Mouse (Mus musculus): ENCODE results near the gene Cdc42ep3. TPM values are rescaled to one million over a fixed set of nuclear protein-coding genes. Genes with fewer than 3 reads are reported as not detected.

The Cdc42ep3 gene
- polyA plus RNA-seq, 1 experiment: 32.5 TPM

DNA sequence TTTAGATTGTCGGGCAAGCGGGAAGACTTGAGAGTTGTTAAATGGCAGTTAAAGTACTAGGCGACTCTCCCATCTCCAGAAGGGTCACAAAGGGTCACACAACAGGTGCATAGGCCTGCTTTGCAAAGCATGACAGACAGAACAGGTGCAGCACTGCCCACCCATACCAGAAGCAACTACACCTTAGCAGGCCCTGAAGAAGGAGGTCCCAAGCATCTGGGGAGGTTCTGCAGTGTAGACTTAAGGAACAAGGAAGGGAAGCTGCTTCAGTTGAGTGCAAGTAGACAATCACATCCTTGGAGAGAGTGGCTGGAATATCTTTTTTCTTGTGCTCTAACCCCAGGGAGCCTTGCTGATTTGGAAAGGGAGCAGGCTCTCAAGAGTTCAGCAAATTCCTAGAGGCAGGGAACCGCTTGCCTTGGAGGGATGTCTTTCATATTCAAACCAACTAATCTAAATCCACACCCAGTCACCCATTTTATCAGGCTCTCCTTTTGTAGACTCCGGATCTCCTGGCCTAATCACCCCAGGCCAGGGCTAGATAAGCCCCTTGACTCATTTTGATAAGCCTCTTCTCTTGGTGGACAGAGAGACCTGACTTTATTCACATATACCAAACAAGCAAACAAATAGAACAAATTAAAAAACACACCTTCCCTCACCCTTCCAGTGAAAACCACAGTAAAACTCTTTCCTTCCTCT lies 10.0 kb upstream of the Cdc42ep3 start:
- Histone ChIP-seq H3K4me3 (ENCODE audit: insufficient read depth, poor library complexity, severe bottlenecking) (no peak overlapping the region), H3K79me2 (ENCODE audit: control insufficient read depth, insufficient read depth) (no peaks in the 10 kb centered on the region), H3K79me3 (ENCODE audit: low read depth) (no peaks in the 10 kb centered on the region), H3K36me3 (ENCODE audit: control insufficient read depth, insufficient read depth) (no peaks in the 10 kb centered on the region), H3K27me3 (ENCODE audit: control insufficient read depth, insufficient read depth, insufficient read length) (no peaks in the 10 kb centered on the region), H3ac (ENCODE audit: control insufficient read depth, insufficient read length, low read depth) (no peak overlapping the region)
- TF ChIP-seq MYOG (IDR thresholded peaks at IDR 0.05; ENCODE audit: control insufficient read depth, extremely low read depth, insufficient read length) (no peak), MYOD1 (IDR thresholded peaks at IDR 0.05; ENCODE audit: control insufficient read depth, insufficient read length, low read depth) (peak; percentile 57)

GRCm38 (mm10) chr17:79356071-79356601 lies 1.2 kb upstream of the Cdc42ep3 start:
- H3K27me3 ChIP-seq (ENCODE audit: control insufficient read depth, insufficient read depth, insufficient read length): no peaks in the 10 kb centered on the region
- no peaks in the 10 kb centered on the region for H3K36me3 ChIP-seq (ENCODE audit: control insufficient read depth, insufficient read depth)
- H3K79me2 ChIP-seq (ENCODE audit: control insufficient read depth, insufficient read depth): peaks cover 38% of the 10 kb centered on the region
- peaks cover 33% of the 10 kb centered on the region for H3K79me3 ChIP-seq (ENCODE audit: low read depth)
- no peak overlapping the region for H3K4me3 ChIP-seq (ENCODE audit: insufficient read depth, poor library complexity, severe bottlenecking)
- peak overlapping the region; percentile 15 for H3ac ChIP-seq (ENCODE audit: control insufficient read depth, insufficient read length, low read depth)
- no peak for TF ChIP-seq MAX (IDR thresholded peaks at IDR 0.05)
- no peak for TF ChIP-seq FOSL1 (IDR thresholded peaks at IDR 0.05; ENCODE audit: insufficient read depth, low read length, poor library complexity, severe bottlenecking)
- TF ChIP-seq MYOG (IDR thresholded peaks at IDR 0.05; ENCODE audit: control insufficient read depth, extremely low read depth, insufficient read length): no peak
- no peak for TF ChIP-seq CEBPB (IDR thresholded peaks at IDR 0.05; ENCODE audit: low read depth)
- no peak for TF ChIP-seq MYOD1 (IDR thresholded peaks at IDR 0.05; ENCODE audit: control insufficient read depth, insufficient read length, low read depth)
- no peak for TF ChIP-seq CTCF (IDR thresholded peaks at IDR 0.05; ENCODE audit: control insufficient read depth, insufficient read depth, insufficient read length)
- no peak for TF ChIP-seq USF1 (IDR thresholded peaks at IDR 0.05; ENCODE audit: low read depth)

GRCm38 (mm10) chr17:79355271-79355991 lies 540 bp upstream of the Cdc42ep3 start:
- H3ac ChIP-seq (ENCODE audit: control insufficient read depth, insufficient read length, low read depth): peak overlapping the region; percentile 80
- H3K36me3 ChIP-seq (ENCODE audit: control insufficient read depth, insufficient read depth): no peaks in the 10 kb centered on the region
- peak overlapping the region; percentile 68 for H3K4me3 ChIP-seq (ENCODE audit: insufficient read depth, poor library complexity, severe bottlenecking)
- peaks cover 40% of the 10 kb centered on the region for H3K79me2 ChIP-seq (ENCODE audit: control insufficient read depth, insufficient read depth)
- H3K27me3 ChIP-seq (ENCODE audit: control insufficient read depth, insufficient read depth, insufficient read length): no peaks in the 10 kb centered on the region
- TF ChIP-seq FOSL1 (IDR thresholded peaks at IDR 0.05; ENCODE audit: insufficient read depth, low read length, poor library complexity, severe bottlenecking) (no peak), CTCF (IDR thresholded peaks at IDR 0.05; ENCODE audit: control insufficient read depth, insufficient read depth, insufficient read length) (no peak), MAX (IDR thresholded peaks at IDR 0.05) (peak; percentile 15), MYOD1 (IDR thresholded peaks at IDR 0.05; ENCODE audit: control insufficient read depth, insufficient read length, low read depth) (peak; percentile 98)
- H3K79me3 ChIP-seq (ENCODE audit: low read depth): peaks cover 33% of the 10 kb centered on the region

GRCm38 (mm10) chr17:79354174-79354443 lies 782 bp downstream of the Cdc42ep3 start:
- Histone ChIP-seq H3ac (ENCODE audit: control insufficient read depth, insufficient read length, low read depth) (peak overlapping the region; percentile 85), H3K79me2 (ENCODE audit: control insufficient read depth, insufficient read depth) (peaks cover 53% of the 10 kb centered on the region), H3K27me3 (ENCODE audit: control insufficient read depth, insufficient read depth, insufficient read length) (no peaks in the 10 kb centered on the region), H3K79me3 (ENCODE audit: low read depth) (peaks cover 45% of the 10 kb centered on the region), H3K36me3 (ENCODE audit: control insufficient read depth, insufficient read depth) (peaks cover 12% of the 10 kb centered on the region), H3K4me3 (ENCODE audit: insufficient read depth, poor library complexity, severe bottlenecking) (peak overlapping the region; percentile 68)
- TF ChIP-seq MAX (IDR thresholded peaks at IDR 0.05) (no peak), MYOD1 (IDR thresholded peaks at IDR 0.05; ENCODE audit: control insufficient read depth, insufficient read length, low read depth) (no peak), FOSL1 (IDR thresholded peaks at IDR 0.05; ENCODE audit: insufficient read depth, low read length, poor library complexity, severe bottlenecking) (no peak), CTCF (IDR thresholded peaks at IDR 0.05; ENCODE audit: control insufficient read depth, insufficient read depth, insufficient read length) (no peak), CEBPB (IDR thresholded peaks at IDR 0.05; ENCODE audit: low read depth) (no peak), USF1 (IDR thresholded peaks at IDR 0.05; ENCODE audit: low read depth) (no peak)

GRCm38 (mm10) chr17:79353446-79354173 lies 1.3 kb downstream of the Cdc42ep3 start:
- H3K4me3 ChIP-seq (ENCODE audit: insufficient read depth, poor library complexity, severe bottlenecking): peak overlapping the region; percentile 68
- TF ChIP-seq MAX (IDR thresholded peaks at IDR 0.05) (no peak), CEBPB (IDR thresholded peaks at IDR 0.05; ENCODE audit: low read depth) (no peak), MYOD1 (IDR thresholded peaks at IDR 0.05; ENCODE audit: control insufficient read depth, insufficient read length, low read depth) (no peak), MYOG (IDR thresholded peaks at IDR 0.05; ENCODE audit: control insufficient read depth, extremely low read depth, insufficient read length) (no peak), CTCF (IDR thresholded peaks at IDR 0.05; ENCODE audit: control insufficient read depth, insufficient read depth, insufficient read length) (no peak), FOSL1 (IDR thresholded peaks at IDR 0.05; ENCODE audit: insufficient read depth, low read length, poor library complexity, severe bottlenecking) (no peak), USF1 (IDR thresholded peaks at IDR 0.05; ENCODE audit: low read depth) (no peak)
- peaks cover 17% of the 10 kb centered on the region for H3K36me3 ChIP-seq (ENCODE audit: control insufficient read depth, insufficient read depth)
- peaks cover 58% of the 10 kb centered on the region for H3K79me2 ChIP-seq (ENCODE audit: control insufficient read depth, insufficient read depth)
- H3K79me3 ChIP-seq (ENCODE audit: low read depth): peaks cover 50% of the 10 kb centered on the region
- H3ac ChIP-seq (ENCODE audit: control insufficient read depth, insufficient read length, low read depth): peak overlapping the region; percentile 76
- H3K27me3 ChIP-seq (ENCODE audit: control insufficient read depth, insufficient read depth, insufficient read length): no peaks in the 10 kb centered on the region
